Mouse (Mus musculus): ENCODE data around the gene Trpv2.

The Trpv2 gene

DNA sequence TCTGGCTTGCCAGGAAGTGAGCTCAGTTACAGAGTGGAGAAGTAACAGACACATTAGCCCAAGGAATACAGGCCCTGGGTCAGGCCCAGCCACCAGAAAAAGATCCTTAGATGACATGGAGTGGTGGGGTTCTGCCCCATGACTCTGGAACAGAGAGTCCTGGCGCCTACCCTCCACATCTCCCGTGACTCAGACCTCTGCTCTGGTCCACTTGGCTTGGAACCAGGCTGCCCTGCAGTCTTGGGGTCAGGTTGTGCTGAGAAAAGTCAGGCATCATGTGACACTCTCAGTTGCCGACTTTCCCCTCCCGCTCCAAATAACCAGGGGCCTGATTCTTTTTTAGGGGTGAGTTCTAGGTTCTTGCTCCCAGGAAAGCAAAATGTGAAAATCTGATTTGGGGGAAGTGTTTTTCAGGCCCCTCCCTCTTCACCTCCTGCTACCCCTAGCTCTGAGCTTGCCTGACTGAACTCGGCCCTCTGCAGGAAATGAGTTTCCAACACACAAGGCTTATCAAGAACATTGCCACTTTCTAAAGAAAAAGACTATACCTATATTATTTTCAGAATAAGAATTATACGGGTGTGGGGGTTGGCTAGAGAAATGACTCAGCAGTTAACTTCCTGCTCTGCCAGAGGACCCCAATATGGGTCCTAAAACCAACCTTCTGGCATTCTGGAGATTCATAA, 15.2 kb upstream of the Trpv2 start:
- DNase-seq: peak; percentile 31

DNA sequence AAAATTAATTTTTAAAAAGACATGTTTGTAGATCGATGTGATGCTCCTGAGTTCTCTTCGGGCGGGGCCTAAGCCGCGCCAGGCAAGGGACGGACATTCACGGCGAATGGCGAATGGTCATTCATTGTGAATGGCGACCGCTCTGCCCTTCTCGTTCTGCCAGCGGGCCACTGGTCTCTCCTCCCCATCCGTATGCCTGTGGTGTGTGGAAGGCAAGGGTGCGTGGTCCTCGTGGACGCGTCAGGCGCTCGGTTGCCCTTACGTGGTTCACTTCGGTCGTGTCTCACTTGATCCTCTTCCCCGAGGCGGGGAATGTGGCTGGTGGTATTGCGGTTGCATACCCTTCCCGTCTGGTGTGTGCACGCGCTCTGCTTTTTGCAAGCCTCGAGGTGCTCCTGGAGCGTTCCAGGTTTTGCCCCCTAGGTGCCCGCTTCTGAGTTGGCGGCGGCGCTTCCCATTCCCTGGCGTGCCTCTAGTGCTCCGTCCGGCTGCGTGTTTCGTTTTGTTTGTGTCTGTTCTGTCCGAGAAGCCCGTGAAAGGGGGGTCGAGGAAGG, 13.7 kb upstream of the Trpv2 start:
- peak; percentile 15 for DNase-seq

DNA sequence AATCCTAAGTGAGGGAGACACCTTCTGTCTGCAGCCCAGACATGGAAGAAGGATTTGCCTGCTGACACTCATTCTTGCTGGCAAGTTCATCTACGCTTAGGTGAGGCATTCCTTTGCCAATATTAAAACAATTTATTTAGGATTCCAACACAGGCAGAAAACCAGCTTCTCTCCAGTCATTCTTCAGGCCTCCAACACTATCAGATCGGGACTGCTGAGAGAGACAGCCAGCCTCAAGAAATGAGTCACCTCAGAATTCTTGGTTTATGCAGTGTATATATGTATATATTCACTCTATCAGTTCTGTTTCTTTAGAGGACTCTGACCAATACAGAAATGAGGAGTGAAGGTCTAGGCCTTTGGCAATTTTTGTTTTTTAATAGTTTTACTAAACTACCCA, 10.7 kb upstream of the Trpv2 start:
- no peak for DNase-seq

DNA sequence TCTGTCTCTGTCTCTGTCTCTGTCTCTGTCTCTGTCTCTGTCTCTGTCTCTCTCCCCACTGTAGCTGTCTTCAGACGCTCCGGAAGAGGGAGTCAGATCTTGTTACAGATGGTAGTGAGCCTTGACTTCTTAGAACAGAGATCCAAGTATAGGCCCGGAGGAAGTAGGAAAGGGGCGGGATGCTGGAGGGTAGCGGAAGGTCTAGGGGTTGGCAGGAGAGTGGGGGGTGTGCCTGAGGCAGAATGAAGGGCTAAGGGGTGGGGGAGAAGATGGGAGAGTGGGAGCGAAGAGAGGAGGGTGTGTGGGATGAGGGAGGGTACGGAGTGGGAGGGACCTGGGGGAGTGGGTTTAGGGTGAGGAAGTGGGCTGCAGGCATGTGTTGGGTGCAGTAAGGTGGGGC, 8.5 kb upstream of the Trpv2 start:
- no peak for DNase-seq

DNA sequence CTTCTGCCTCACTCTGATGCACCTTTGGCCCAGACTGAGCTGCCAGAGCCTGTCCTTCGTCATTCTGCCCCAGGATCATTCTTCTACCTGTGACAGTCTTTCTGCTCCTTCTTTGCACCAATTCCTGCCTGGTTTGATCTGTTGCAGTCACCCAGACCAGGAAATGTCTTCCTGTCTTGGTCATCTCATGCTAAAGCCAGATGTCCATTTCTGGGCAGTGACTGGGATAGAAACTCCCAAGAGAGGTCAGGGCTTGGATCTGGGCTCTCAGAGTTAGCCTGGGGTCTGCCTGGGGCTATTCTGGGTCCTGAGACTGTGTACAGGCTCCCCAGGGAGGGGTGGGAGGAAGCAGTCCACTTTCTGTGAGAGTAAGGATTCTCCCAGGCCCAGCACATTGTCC, 8.1 kb upstream of the Trpv2 start:
- no peak for DNase-seq

DNA sequence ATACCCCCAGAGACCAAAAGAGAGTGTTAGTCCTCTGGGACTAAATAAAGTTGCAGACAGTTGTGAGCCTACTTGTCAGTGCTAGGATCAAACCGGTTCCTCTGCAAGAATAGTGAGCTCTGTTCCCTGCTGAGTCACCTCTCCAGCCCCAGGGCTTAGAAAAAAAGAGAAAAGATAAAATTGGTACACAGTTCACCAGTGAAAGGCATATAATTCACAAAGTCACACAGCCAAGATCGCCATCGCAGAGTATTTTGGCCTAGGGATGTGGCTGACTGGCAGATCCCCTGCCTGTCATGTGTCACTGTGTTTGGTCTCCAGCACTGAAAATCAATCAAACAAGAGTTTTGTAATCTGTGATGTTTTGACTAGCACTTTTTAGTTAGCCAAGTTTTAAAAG, 6.0 kb upstream of the Trpv2 start:
- DNase-seq: no peak

DNA sequence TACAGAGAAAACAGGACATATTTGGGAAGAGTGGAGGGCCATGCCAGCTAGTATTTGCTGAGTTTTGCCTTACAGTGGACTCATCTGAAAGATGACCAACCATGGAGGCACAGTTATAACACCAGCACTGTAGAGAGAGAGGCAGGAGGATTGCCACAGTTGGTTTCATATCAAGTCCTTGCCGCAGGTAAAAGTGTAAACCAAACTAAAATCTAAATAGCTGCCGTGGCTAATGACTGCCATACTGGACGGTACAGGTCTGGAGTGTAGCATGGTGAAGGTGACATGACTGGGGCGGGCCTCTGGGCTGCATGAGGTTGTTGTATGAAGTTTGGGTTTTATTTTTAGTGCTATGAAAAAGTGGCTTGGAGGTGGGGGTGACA, 408 bp downstream of the Trpv2 start:
- DNase-seq: no peak

DNA sequence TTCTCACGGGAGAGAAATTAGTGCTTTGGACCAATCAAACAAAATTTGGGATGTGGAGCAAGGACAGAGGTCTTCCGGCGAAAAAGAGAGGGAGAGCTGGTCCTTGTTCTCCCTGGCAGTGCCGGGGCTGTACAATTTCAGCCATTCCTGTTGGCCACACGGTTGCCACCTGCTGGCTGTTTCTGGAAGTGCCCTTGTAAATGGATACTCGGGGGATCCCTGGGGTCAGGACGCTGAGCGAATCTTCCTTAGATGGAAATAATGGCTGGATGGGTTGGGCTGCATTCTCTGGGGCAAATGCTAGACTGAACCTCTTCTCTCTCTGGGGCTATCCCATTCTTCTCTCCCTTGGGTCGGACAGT, 992 bp downstream of the Trpv2 start:
- DNase-seq: peak; percentile 92

DNA sequence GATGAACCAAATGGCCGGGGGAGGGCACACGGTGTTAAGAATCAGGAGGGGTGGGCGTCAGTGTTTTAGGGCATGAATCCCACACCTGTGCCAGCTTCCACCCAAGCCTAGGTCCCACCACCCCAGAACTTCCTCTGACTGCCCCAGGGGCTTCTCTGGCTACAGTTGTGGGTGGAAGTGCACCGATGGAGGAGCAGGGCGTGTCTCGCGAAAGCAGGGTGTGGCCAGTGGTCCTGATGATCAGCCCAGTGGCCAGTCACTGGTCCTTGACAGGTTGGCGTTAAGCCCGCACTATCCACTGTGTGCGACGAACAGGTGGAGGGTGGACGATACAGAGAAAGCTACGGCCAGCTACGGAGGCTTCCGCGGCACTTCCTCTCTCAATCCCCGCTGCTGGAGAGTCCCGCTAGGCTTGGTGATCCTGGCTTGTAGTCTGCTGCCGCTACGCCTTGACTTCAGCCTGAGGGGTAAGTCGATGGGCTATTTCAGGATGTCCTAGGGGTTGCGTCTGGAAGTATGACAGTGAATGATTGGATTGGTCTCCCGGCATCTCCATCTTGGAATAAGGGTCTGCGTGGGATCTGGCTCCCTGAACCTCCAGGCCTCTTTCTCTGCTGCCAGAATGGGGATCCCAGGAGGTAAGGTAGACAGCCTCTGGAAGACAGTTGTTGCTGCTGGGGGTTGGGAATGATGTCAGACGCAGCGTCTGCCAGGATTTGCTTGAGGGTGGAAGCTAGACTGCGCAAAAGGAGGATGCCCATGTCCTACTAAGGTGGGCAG, 1.6 kb downstream of the Trpv2 start:
- DNase-seq: peak; percentile 43

DNA sequence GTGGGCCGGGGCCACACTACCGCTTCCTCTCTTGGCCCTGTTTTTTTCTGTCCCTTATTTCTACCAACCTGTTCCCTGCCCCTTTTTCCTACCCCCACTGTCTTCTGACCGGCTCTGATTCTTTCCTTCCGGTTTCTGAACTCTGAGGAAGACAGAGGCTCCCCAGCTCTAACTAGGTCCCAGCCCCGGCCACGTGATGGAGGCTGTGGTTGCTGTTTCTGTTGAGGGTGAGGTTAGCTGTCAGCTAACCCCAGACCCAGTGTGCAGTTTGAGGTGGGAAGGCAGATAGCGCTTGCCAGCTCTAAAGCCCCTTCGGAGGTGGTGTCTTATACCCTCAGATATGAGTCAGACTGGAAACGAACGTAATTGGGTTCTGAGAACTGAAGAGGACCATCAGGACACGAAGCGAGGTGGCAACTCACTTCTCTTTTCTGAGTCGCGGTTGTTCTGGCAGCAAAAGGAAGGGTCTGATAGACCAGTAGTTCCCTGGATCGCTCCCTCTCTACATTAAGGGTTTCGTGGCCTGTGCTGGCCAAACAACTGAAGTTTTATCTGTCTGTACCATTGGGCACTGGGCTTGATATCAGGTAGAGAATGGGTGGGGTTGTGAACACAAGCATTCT, 2.4 kb downstream of the Trpv2 start:
- peak; percentile 37 for DNase-seq

DNA sequence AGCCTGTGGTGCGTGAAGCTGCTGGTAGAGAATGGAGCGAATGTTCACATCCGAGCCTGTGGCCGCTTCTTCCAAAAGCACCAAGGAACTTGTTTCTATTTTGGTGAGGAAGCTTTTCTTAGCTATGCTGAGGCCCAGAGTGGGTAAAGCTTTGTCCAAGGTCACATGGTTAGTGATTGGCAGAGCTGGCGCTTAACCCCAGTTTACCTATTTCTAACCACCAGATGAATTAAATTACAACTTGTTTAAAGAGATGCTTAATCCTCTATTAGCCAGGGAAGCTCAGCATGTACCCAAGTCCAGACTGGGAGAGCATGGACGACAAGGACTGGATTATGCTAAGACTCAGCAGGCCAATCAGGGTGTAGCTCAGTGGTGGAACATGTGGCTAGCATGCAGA, 8.7 kb downstream of the Trpv2 start:
- no peak for DNase-seq

DNA sequence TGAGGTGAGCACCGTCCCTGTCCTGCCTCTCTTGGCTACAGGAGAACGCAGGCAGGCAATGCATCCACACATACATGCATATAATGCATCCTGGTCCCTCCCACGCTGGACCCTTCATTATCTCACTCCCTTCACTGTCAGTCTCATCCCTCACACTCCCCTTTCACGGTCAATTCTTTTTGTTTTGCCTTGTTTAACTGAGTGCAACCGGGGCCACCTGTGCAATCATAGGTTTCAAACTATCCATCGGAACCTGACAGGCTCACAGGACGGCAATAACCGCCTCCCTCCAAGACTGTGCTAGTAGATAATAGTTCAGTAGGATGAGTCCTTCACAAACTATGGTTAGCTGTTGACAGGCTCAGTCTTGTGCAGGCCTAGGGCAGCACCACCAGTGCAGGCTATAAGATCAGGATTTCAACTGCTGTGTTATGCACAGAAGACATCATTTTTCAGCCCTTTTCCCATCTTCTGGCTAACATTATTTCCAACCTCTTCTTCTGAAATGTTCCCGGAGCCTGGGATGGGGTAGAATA, 10.5 kb downstream of the Trpv2 start:
- DNase-seq: no peak

DNA sequence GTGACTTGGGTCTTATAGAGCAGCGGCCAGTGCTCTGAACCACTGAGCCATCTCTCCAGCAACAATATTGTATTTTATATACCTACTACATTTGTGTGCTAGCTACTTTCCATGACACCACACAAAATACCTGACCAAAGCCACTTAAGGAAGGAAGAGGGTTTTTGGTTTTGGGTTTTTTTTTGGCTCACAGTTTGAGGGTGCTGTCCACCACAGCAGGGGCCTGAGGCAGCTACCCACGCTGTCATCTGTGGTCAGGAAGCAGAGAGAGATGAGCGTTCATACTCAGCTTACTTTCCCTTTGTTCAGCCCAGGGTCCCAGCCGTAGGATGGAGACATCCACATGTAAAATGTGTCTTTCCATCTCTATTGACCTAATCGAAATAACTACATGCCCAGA, 12.7 kb downstream of the Trpv2 start:
- no peak for DNase-seq

DNA sequence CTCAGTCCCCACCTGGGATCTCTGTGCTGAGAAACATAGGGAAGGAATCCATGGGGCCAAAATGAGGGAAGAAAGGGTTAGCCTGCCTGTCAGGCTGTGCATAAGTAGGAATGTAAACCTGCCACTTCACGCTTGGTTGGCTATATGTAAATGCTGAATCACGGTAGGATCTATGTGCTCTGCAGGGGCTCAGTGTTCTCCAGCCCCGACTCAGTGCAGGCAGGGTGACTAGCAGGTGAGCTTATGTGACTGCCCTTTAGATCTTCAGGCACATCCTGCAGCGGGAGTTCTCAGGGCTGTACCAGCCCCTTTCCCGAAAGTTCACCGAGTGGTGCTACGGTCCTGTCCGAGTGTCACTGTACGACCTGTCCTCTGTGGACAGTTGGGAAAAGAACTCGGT, 15.1 kb downstream of the Trpv2 start:
- no peak for DNase-seq

DNA sequence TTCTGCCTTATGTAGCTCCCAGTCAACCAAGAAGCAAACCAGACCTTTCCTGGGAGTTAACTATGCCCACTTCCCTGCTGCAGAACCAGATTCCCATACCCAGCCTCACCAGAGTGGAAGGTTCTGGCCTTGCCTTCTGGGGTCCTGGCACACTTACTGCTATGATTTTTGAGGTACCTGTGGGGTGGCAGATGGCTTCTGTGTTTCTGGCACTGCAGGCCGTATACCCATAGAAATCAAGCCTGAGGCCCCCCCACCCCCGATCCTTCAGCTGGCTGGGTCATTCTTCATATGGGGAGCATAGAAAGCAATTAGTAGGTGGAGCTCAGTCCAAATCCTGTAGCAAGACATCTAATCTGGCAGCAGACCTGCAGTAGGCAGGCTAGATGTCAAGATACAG, 16.7 kb downstream of the Trpv2 start:
- no peak for DNase-seq

DNA sequence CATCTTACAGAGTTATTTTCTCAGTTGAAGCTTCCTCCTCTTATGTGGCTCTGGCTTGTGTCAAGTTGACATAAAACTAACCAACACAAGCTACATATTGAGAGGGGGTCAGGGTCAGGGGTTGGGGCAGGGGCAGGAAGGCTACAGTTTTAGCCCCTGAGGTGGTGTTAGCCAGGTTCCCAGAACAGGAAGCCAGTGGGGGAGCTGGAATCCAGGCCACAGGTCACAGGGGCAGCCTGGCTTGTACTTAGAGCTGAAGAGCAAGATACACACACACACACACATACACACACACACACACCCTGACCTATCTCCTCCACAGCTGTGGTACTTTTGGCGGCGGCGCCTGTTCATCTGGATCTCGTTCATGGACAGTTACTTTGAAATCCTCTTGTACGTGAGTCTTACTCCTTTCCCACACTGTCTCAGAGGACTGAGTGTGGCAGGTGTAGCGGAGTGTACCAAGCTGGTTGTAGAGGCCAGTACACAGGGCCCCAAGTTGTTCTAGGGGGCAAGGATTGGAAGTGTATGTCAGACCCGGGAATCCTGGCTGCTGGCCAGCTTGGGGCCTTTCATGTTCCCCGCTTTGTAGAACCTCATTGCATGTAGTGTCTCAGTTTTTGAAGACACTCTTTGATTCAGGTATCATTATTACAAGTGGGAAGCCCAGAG, 17.8 kb downstream of the Trpv2 start:
- peak; percentile 25 for DNase-seq

DNA sequence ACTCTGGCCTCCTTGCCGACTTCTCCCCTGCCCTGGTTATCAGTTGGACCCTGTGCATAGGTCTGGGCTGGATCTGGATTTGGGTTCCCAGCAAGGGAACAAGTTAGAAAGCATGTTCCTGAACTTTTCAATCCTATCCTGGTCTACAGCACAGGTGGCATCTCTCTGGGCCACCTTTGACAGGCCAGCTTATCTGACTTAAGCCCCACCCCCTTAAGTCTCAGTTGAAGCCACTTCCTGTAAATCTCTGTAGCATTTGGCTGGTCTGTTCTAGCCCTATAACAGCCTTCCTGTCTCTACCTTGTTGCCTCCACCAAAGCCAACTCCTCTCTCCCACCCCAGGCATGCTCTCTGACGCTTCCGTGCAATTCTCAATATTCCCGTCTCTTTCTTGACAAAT, 24.3 kb downstream of the Trpv2 start:
- DNase-seq: peak; percentile 21

DNA sequence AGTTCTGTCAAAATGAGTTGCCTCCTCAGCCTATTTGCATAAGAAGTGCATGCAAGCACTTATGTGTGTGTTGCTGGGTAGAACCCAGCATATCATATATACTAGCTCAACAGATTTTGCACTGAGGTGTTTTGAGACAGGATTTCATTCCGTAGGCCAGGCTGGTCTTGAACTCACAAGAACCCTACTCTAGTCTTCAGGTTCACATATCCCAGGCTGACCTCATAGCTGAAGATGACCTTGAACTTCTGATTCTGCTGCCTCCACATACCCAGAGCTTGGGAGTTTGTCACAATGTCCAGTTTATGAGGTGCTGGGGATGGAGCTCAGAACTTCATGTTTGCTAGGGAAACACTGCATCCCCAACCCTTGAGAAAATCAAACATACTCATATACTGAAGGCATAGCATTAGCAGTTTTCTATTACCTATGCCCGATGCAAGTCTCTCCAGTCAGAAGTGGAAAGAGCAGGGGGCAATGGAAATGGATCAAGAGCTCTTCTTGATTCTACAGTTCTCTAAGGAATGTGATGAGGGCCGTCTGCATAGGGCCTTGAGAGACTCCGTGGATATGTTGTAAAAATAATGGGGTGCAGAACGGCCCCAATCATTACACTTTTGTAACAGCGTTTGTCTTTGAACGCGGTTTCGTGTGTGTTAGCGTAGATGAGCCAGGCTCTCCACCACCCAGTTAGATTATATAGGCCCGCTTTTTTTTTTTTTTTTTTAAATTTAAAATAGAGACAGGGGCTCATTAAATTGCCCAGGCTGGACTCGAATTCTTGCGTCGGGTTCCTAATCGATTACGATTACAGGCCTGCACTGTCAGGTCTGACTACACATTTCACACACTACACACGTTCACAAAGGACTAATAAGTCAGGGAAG, 27.7 kb downstream of the Trpv2 start:
- DNase-seq: no peak

DNA sequence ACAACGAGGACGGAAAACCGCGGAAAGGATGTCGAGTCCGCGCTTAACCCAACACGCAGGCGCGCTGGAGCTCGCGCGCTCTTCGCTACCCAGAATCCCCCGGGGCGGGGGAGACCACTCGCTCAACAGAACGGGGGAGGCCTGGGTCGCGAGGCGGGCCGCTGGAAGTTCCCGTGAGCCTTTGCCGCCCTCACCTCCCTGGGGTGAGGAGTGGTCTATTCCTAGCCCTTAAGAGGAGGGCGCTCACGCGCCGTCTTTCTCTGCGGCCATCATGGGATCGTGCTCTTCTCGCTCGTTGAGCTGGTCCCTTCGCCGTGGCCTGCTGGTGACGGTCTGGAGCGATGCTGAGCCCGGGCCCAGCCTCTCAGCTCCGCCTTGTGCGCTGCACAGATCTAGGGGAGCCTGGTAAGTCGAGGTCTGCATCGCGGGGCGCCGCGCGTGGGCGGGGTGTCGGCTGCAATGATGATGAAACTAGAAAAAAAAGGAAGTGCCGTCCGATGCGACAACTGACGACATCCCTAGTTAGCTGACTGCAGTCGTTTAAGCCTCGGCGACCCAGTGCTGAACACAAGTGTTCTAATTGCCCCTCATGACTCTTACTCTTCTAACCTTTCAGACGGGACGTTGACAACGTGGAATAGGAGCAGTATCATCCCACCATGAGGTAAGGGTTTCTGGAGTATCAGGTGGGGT, 28.5 kb downstream of the Trpv2 start:
- DNase-seq: peak; percentile 95

DNA sequence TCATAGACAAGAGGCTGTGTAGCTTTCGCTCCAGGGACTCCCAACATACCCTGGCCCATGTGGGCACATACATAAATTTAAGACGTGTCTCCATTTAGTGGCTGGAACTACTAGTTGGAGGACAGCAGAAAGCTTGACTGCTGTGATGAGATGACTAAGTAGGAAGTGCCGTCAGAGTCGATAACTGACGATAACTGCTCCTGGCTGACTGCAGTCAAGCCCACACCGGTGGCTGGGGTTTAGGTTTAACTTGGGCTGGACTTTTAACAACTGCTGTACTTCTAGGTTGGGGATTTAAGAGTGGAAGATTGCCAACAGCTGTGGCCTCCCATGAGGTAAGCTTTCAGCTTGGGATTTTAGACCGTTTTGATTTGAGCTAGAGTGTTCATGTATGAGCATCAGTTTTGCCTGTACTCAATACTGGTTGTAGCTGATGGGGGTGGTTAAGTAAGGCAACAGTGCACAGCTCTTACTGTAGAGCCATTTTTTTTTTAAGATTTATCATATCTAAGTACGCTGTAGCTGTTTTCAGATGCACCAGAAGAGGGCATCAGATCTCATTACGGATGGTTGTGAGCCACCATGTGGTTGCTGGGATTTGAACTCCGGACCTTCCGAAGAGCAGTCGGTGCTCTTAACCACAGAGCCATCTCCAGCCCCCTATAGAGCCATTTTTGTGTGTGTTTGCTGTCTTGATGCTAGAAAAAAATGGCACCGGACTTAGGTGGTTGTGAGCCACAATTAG, 29.2 kb downstream of the Trpv2 start:
- DNase-seq: no peak
